Mouse (Mus musculus): ENCODE data around the gene Map1b. TPM values are rescaled to one million over a fixed set of nuclear protein-coding genes. Genes with fewer than 3 reads are reported as not detected.
A peak's percentile ranks its signal among the peaks of the same experiment; 100 is the strongest.

Gene Map1b
- total RNA-seq, 2 experiments from 2014 or later: 7.7 to 13.8 TPM

GRCm38 (mm10) chr13:99514917-99515591 lies 1.3 kb downstream of the Map1b start:
- DNase-seq: peak; percentile 85
- peak overlapping the region; percentile 84 for H3K27ac ChIP-seq
- intact Hi-C loops (cut with DNase I): loop anchor here (5.0 kb wide), 1 partner anchor 138 kb away; no protein-coding TSS in a partner anchor
- peak; percentile 20; the same call in 1 of the 2 replicates for TF ChIP-seq CTCF (IDR thresholded peaks at IDR 0.05)
- H3K4me3 ChIP-seq: peak overlapping the region; percentile 91

DNA sequence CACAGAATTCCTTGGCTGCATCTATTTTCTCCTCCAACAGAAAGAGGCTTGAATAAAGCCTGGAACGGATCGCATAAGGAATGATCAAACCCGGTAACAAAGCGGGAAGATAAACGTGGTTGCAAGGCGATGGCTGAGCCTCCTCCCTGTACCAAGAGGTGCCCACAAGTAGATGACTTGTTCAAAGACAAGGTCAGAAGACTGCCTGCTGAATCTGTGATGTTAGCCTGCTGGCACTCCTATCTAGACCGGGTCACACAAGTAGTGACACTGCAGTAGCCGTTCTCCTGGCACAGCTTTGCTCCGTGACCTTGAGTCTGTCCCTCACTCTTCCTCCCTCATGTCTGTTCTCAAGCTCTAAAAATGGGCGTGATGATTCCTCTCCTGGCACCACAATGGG lies 2.4 kb downstream of the Map1b start:
- Histone ChIP-seq H3K4me3 (peak overlapping the region; percentile 91), H3K27ac (peak overlapping the region; percentile 84)
- intact Hi-C loops (cut with DNase I): loop anchor here (5.0 kb wide), 1 partner anchor 137 kb away; no protein-coding TSS in a partner anchor
- DNase-seq: peak; percentile 27
- TF ChIP-seq CTCF (IDR thresholded peaks at IDR 0.05): no peak

GRCm38 (mm10) chr13:99513138-99513537 lies 3.2 kb downstream of the Map1b start:
- Histone ChIP-seq H3K4me3 (peak overlapping the region; percentile 91), H3K27ac (peak overlapping the region; percentile 43; the same call in 1 of the 2 replicates)
- DNase-seq: peak; percentile 72
- intact Hi-C loops (cut with DNase I): loop anchor here (5.0 kb wide), 1 partner anchor 136 kb away; no protein-coding TSS in a partner anchor
- TF ChIP-seq CTCF (IDR thresholded peaks at IDR 0.05): peak; percentile 56

- DNase-seq: no peak
- no peak for TF ChIP-seq CTCF (IDR thresholded peaks at IDR 0.05)
- H3K4me3 ChIP-seq: no peak overlapping the region
- no peak overlapping the region for H3K27ac ChIP-seq
- intact Hi-C loops (cut with DNase I): loop anchor here (5.0 kb wide), 1 partner anchor 133 kb away; no protein-coding TSS in a partner anchor
These were observed 6.4 kb downstream of the Map1b start for GRCm38 (mm10) chr13:99509896-99510295.

DNA sequence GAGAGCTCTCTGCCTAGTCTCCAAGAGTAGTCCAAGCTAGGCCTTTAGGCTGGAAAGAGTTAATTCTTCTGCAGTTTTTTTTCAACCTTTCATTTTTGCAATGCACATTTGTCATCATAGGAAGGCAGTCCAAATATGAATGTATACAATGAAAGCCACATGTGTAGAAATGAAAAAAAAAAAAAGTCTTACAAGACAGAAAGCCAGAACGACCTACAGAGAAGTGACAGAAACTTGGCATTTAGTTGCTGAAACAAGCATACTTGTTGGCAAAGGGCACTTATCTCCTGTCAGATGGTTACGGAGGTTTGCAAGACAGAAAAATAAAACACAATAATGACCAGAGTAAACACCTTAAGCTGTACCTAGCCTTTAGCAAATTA lies 9.8 kb downstream of the Map1b start:
- no peak for DNase-seq
- H3K27ac ChIP-seq: no peak overlapping the region
- no peak for TF ChIP-seq CTCF (IDR thresholded peaks at IDR 0.05)
- H3K4me3 ChIP-seq: no peak overlapping the region
- intact Hi-C loops (cut with DNase I): no loop called here

DNA sequence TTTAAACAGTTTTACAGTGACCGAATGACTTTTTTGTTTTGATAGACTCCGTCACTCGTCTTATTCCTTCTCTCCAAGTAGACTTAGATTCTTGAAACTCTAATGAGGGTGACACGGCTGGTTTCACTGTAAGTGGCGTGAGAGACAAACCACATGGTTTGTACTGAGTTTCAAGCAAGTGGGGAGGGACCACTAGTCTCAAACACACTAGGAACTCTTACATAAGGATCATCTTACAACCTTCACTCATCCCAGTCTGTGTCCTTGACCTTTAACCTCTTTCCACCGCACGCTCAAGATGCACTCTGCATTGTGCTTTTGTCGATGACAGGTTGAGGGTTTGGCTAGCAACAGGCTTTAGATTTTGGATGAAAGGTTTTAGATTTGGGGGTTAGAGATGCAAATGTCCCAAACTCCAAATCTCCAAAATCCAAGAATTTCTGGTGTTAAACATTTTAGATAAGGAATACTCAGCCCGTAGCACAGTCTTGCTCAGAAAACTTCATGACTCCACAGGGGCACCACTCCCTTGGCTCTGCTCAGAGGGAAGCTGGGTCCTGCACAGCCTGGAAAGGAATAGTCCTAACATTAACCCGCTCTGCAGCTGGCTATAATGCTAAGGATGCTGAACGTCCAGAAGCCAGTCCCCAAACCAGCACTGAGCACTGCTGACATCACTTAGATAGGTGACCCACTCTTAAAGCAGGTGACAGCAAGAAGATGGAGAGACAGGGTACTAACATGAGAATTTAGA lies 10.3 kb downstream of the Map1b start:
- no peak for TF ChIP-seq CTCF (IDR thresholded peaks at IDR 0.05)
- H3K27ac ChIP-seq: no peak overlapping the region
- DNase-seq: no peak
- no peak overlapping the region for H3K4me3 ChIP-seq
- intact Hi-C loops (cut with DNase I): no loop called here

GRCm38 (mm10) chr13:99503370-99503979 lies 12.9 kb downstream of the Map1b start:
- peak overlapping the region; percentile 21; the same call in 1 of the 2 replicates for H3K27ac ChIP-seq
- no peak overlapping the region for H3K4me3 ChIP-seq
- intact Hi-C loops (cut with DNase I): no loop called here
- no peak for DNase-seq
- TF ChIP-seq CTCF (IDR thresholded peaks at IDR 0.05): no peak

GRCm38 (mm10) chr13:99502911-99503310 lies 13.4 kb downstream of the Map1b start:
- TF ChIP-seq CTCF (IDR thresholded peaks at IDR 0.05): no peak
- H3K27ac ChIP-seq: no peak overlapping the region
- no peak for DNase-seq
- no peak overlapping the region for H3K4me3 ChIP-seq
- intact Hi-C loops (cut with DNase I): no loop called here

- no peak for TF ChIP-seq CTCF (IDR thresholded peaks at IDR 0.05)
- no peak for DNase-seq
- intact Hi-C loops (cut with DNase I): no loop called here
- Histone ChIP-seq H3K4me3 (no peak overlapping the region), H3K27ac (no peak overlapping the region)
These were observed 14.1 kb downstream of the Map1b start for GRCm38 (mm10) chr13:99502126-99502744.

DNA sequence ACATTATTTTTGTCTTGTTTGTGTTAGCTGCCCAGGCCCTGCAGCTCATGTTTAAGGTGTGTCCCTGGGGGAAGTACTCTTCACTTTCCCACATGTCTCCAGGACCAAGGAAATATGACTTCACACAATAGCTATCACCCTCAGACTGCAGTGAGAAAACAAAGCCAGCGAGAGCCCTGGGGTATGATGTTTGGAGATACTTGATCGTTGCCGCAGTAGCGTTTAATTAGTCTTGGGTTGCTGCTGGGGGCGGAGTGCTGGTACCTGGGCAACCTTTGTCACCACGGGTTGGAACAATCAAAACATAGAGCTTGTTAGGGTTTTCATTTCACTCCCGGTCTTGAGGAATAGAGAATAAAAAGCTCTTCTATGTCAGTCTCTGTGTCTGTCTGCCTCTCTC lies 14.9 kb downstream of the Map1b start:
- TF ChIP-seq CTCF (IDR thresholded peaks at IDR 0.05): no peak
- Histone ChIP-seq H3K4me3 (no peak overlapping the region), H3K27ac (no peak overlapping the region)
- intact Hi-C loops (cut with DNase I): no loop called here
- no peak for DNase-seq

GRCm38 (mm10) chr13:99500609-99501008 lies 15.7 kb downstream of the Map1b start:
- no peak for DNase-seq
- intact Hi-C loops (cut with DNase I): no loop called here
- TF ChIP-seq CTCF (IDR thresholded peaks at IDR 0.05): no peak
- no peak overlapping the region for H3K4me3 ChIP-seq
- H3K27ac ChIP-seq: no peak overlapping the region

DNA sequence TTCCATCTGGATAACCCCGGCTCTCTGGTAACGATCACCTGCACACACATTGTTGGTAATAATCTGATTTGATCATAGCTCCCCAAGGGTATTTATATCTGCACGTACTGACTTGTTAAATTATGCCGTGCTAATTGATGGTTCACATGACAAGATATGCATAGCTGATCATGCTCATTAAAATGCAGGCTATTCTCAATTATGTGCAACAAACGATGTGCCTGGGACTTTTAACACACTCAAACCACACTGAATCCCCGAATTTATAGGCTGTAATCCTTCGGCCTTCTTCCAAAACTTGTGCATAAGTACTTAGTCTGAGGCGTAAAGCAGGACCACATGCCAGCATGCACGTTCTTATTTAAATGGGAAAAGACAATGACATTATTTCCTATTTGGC lies 16.6 kb downstream of the Map1b start:
- Histone ChIP-seq H3K4me3 (no peak overlapping the region), H3K27ac (no peak overlapping the region)
- no peak for TF ChIP-seq CTCF (IDR thresholded peaks at IDR 0.05)
- no peak for DNase-seq
- intact Hi-C loops (cut with DNase I): no loop called here
